In the genomic region with DNA sequence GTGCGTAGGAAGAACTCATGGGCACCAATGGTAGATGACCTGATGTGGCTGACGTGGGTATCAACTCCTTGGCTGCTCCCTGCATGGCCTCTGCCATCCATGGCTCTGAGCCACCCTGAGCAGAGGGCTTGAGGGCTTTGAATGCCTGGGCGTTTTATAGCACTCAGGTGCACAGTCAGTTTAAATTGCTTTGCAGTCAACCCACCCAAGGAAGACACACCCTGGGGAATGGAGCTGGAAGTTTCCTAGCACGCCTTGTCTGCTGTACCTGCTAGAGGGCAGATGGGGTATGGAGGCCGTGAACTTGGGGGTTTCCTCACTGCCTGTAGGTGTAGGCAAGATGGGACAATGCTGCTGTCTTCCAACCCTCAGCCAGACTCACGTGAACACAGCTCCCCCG, we compare ENCODE assay signal across 20 mouse cellular contexts.
"Had no signal": no experiment of that assay in that cellular context is flagged by ENCODE, and none has a peak within 500 bp of the region (broad histone marks: within the 10 kb centered on the region; RNA-seq: fewer than 3 reads in every experiment).

No protein-coding gene starts in this region.

- H3K4me2 ChIP-seq: limb, embryonic 12.5 days; limb, embryonic 15.5 days; liver, embryonic 11.5 days; lung, embryonic 14.5 days; midbrain, embryonic 12.5 days; neural tube, embryonic 13.5 days had no signal

- H3K27me3 ChIP-seq: limb, embryonic 15.5 days; midbrain, embryonic 12.5 days; neural tube, embryonic 13.5 days had no signal

- H3K9ac ChIP-seq: limb, embryonic 12.5 days; limb, embryonic 15.5 days; liver, embryonic 14.5 days; liver, postnatal 0 days; lung, embryonic 14.5 days; midbrain, embryonic 12.5 days; neural tube, embryonic 13.5 days had no signal

- DNase-seq: kidney, postnatal 10 days; kidney, postnatal 36 days; left cerebral cortex, postnatal 4 days; liver, postnatal 0 days; lung, embryonic 14.5 days; lung, postnatal 36 days; retina, postnatal 1 day; right cerebral cortex, postnatal 25 days; spleen, adult 18-20 months; thymus, adult 18-20 months; thymus, postnatal 36 days had no signal

- H3K36me3 ChIP-seq: limb, embryonic 12.5 days; limb, embryonic 15.5 days; midbrain, embryonic 12.5 days; neural tube, embryonic 13.5 days had no signal

- H3K4me3 ChIP-seq: limb, embryonic 12.5 days; limb, embryonic 15.5 days; midbrain, embryonic 12.5 days; myocyte; neural tube, embryonic 13.5 days had no signal

- H3K27ac ChIP-seq: limb, embryonic 12.5 days; limb, embryonic 15.5 days; liver, embryonic 14.5 days; midbrain, embryonic 12.5 days; neural tube, embryonic 13.5 days had no signal

- H3K4me1 ChIP-seq: limb, embryonic 12.5 days had no signal

- H3K9me3 ChIP-seq: limb, embryonic 12.5 days; limb, embryonic 15.5 days; midbrain, embryonic 12.5 days; neural tube, embryonic 13.5 days had no signal

- ATAC-seq: liver, postnatal 0 days; lung, postnatal 0 days; midbrain, embryonic 16.5 days had no signal
